Mouse (Mus musculus) embryonic facial prominence, embryonic 12.5 days (tissue): ENCODE results near the gene Gm364. TPM values are rescaled to one million over a fixed set of nuclear protein-coding genes. Genes with fewer than 3 reads are reported as not detected.

Source experiments
- ATAC-seq: fragments of 200-750 bp; cut with Nextera tagmentation; 2 replicates; pipeline ENCODE4 v1.8.0; 2017; ENCODE audit not compliant: insufficient number of reproducible peaks, insufficient read depth, low FRiP score, low TSS enrichment
- H3K27ac ChIP-seq: fragments of 300-500 bp; sonication (generic); 2 replicates; pipeline ENCODE4 v1.5.1; 2016; ENCODE audit warnings: mild to moderate bottlenecking
- H3K27me3 ChIP-seq: fragments of 300-500 bp; sonication (generic); 2 replicates; pipeline ENCODE4 v1.6.1; 2016; ENCODE audit warnings: mild to moderate bottlenecking, moderate library complexity
- H3K36me3 ChIP-seq: fragments of 300-500 bp; sonication (generic); 2 replicates; pipeline ENCODE4 v1.6.1; 2016; ENCODE audit warnings: mild to moderate bottlenecking
- H3K4me1 ChIP-seq: fragments of 300-500 bp; sonication (generic); 2 replicates; pipeline ENCODE4 v1.6.1; 2016
- H3K4me2 ChIP-seq: fragments of 300-500 bp; sonication (generic); replicated peaks from 2 replicates; pipeline ENCODE4 v1.6.1; 2016; ENCODE audit warnings: mild to moderate bottlenecking, moderate library complexity
- H3K4me3 ChIP-seq: fragments of 300-500 bp; sonication (generic); 2 replicates; pipeline ENCODE4 v1.5.1; 2016; ENCODE audit warnings: mild to moderate bottlenecking
- H3K9ac ChIP-seq: fragments of 300-500 bp; sonication (generic); 2 replicates; pipeline ENCODE4 v1.6.1; 2016; ENCODE audit warnings: mild to moderate bottlenecking, moderate library complexity
- H3K9me3 ChIP-seq: fragments of 300-500 bp; sonication (generic); 2 replicates; pipeline ENCODE4 v1.6.1; 2016; ENCODE audit warnings: mild to moderate bottlenecking, moderate library complexity
- WGBS: fragments of 180-500 bp; shearing (Covaris S2); methylation state at CpG from one replicate; pipeline ENCODE4 v1.1.7; 2016; 5-methylcytosine and 5-hydroxymethylcytosine counted together
- polyA plus RNA-seq: library from polyadenylated mRNA; unstranded; fragments of >200 nt; fragmentation: Nextera tagmentation; extraction: Ambion mirVana; gene quantifications from 2 replicates; pipeline ENCODE4 v1.2.1, GENCODE M21; 2016

Gm364 gene
- not detected in 2 replicates for polyA plus RNA-seq

- Histone ChIP-seq H3K27ac (no peak within 1 kb of the TSS), H3K27me3 (no peaks in the 10 kb centered on the region), H3K36me3 (no peaks in the 10 kb centered on the region), H3K4me3 (no peak within 1 kb of the TSS), H3K9ac (no peak within 1 kb of the TSS), H3K4me1 (no peaks in the 10 kb centered on the region), H3K4me2 (no peak within 1 kb of the TSS), H3K9me3 (no peaks in the 10 kb centered on the region)
- ATAC-seq: no peak
- WGBS: 89% methylated on average over 12 of the region's 12 CpGs
Observed at GRCm38 (mm10) chrX:57408769-57409168, at the start of gene Gm364. Gm364 (plus strand) TSS chrX:57409154.

DNA sequence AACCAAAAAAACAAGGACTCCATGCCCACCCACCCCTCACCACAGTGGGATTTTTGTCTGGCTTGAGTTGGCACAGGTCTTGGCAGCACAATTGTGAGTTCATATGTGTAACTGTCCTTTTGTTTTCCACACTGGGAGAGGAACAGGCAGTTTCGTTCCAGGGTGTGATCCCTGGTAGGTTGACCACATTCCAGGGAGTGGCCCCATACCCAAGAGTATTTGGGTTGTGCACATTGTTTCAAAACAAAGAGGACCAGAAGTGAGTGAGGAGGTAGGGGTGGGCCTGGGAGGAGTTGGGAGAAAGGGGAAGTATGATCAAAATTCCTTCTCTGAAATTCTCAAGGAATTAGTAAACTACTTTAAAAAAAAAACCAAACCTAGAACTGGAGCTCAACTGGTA lies 49.6 kb upstream of the Gm364 start:
- H3K36me3 ChIP-seq: no peaks in the 10 kb centered on the region
- no peaks in the 10 kb centered on the region for H3K9me3 ChIP-seq
- no peak overlapping the region for H3K4me3 ChIP-seq
- no peaks in the 10 kb centered on the region for H3K4me1 ChIP-seq
- no peak overlapping the region for H3K9ac ChIP-seq
- no peak overlapping the region for H3K27ac ChIP-seq
- no peak for ATAC-seq
- no peaks in the 10 kb centered on the region for H3K27me3 ChIP-seq
- no peak overlapping the region for H3K4me2 ChIP-seq
- 65% methylated on average over 1 of the region's 1 CpGs for WGBS

DNA sequence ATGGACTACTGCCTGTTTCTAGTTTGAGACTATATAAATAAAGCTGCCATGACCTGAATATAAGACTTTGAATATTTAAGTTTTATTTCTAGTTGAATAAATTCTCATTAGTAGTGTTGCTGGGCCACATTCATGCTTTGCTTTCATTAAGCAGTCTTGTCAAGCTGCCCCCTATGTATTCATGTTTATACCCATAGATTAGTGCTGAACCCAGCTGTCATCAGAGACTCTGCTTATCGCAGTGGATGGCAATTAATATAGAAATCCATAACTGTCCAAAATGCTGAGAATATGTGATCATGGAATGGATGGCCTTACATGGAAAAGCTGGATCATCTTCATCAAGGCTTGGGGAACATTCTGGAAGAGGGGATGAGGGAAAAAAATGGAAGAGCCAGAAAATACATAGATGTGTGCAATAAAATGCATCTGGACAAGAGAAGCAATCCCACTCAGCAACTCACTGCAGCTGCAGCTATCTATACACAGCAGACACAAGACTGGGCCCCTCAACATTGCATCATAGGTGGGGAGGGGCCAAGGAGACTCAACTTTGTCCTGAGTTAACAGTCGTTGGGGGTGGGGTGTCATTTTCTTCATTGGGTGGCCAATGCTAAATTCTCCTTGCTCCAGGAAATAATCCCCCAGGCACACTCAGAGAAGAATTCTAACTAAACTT lies 43.9 kb upstream of the Gm364 start:
- Histone ChIP-seq H3K9me3 (no peaks in the 10 kb centered on the region), H3K4me1 (no peaks in the 10 kb centered on the region), H3K9ac (no peak overlapping the region), H3K4me3 (no peak overlapping the region), H3K27ac (no peak overlapping the region), H3K27me3 (no peaks in the 10 kb centered on the region), H3K4me2 (no peak overlapping the region), H3K36me3 (no peaks in the 10 kb centered on the region)
- 69% methylated on average over 2 of the region's 2 CpGs for WGBS
- no peak for ATAC-seq

DNA sequence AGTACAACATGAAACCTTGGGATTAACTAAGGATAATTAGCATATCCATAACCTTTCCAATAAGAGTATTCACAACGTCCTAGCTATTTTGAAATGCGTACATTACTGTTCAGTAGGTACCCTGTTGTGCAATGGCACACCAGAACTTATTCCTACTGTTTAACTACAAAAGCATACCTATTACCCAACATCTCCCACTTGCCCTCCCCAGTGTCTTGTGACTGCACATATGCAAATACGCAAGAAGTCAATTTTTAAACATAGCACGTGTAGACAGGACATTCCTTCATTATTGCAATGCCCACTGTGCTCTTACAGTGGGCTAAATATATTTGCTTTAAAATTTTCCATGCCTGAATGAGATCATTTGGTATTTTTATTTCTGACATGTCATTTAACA lies 36.0 kb upstream of the Gm364 start:
- Histone ChIP-seq H3K36me3 (0 out of 2 replicates have a peak, but pooled peaks cover 4% of the 10 kb centered on the region), H3K27ac (no peak overlapping the region), H3K4me2 (no peak overlapping the region), H3K4me3 (no peak overlapping the region), H3K9me3 (no peaks in the 10 kb centered on the region), H3K27me3 (no peaks in the 10 kb centered on the region), H3K4me1 (no peaks in the 10 kb centered on the region), H3K9ac (no peak overlapping the region)
- WGBS: 79% methylated on average over 4 of the region's 4 CpGs
- no peak for ATAC-seq

DNA sequence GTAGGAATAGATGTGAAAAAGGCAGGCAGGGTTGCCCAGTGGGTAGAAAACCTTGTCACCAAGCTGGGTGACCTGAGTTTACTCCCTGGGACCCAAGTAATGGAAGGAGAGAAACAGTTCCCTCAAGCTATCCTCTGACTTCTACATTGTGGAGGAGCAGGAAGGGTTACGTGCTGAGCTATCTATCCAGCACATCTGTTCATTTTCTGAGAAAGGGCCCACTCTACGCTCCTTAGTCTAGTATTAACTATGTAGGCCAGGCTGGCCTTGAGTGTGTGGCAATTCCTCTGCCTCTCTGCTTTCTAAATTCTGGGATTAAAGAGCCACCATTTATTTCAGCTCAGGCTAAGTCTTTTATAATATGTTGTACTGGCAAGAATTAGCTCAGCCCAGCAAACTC lies 35.4 kb upstream of the Gm364 start:
- Histone ChIP-seq H3K9ac (no peak overlapping the region), H3K4me2 (no peak overlapping the region), H3K27me3 (no peaks in the 10 kb centered on the region), H3K4me1 (no peaks in the 10 kb centered on the region), H3K4me3 (no peak overlapping the region), H3K9me3 (no peaks in the 10 kb centered on the region), H3K36me3 (0 out of 2 replicates have a peak, but pooled peaks cover 6% of the 10 kb centered on the region), H3K27ac (no peak overlapping the region)
- WGBS: 90% methylated on average over 2 of the region's 2 CpGs
- no peak for ATAC-seq

DNA sequence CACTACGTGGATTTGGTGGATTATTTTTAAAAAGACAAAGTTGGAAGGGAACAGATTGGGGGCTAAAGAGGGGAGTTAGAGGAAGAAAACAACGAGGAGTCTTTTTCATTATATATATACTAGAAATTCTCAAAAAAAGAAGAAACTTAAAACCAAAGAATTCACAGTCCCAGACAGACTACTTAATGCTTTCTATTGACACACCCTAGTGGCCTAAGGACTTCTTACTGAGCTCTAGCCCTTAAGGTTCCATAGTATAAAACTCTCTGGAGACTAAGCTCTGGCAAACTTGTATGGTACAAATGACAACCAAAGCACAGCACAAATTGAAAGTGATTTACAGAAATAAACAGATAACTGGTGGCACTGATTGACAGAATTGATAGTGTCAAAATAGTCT lies 34.9 kb upstream of the Gm364 start:
- Histone ChIP-seq H3K36me3 (0 out of 2 replicates have a peak, but pooled peaks cover 10% of the 10 kb centered on the region), H3K27ac (no peak overlapping the region), H3K4me2 (no peak overlapping the region), H3K9ac (no peak overlapping the region), H3K9me3 (no peaks in the 10 kb centered on the region), H3K4me3 (no peak overlapping the region), H3K4me1 (no peaks in the 10 kb centered on the region), H3K27me3 (no peaks in the 10 kb centered on the region)
- ATAC-seq: no peak
- 80% methylated on average over 2 of the region's 2 CpGs for WGBS

GRCm38 (mm10) chrX:57377096-57377495 lies 31.9 kb upstream of the Gm364 start:
- H3K27ac ChIP-seq: no peak overlapping the region
- peaks cover 20% of the 10 kb centered on the region; the same call in 1 of the 2 replicates for H3K36me3 ChIP-seq
- H3K9ac ChIP-seq: no peak overlapping the region
- no peak for ATAC-seq
- H3K4me3 ChIP-seq: no peak overlapping the region
- H3K4me1 ChIP-seq: no peaks in the 10 kb centered on the region
- H3K9me3 ChIP-seq: no peaks in the 10 kb centered on the region
- WGBS: 85% methylated on average over 3 of the region's 3 CpGs
- no peaks in the 10 kb centered on the region for H3K27me3 ChIP-seq
- H3K4me2 ChIP-seq: no peak overlapping the region

- Histone ChIP-seq H3K9ac (no peak overlapping the region), H3K9me3 (no peaks in the 10 kb centered on the region), H3K4me3 (no peak overlapping the region), H3K4me1 (no peaks in the 10 kb centered on the region), H3K4me2 (no peak overlapping the region), H3K27ac (no peak overlapping the region), H3K36me3 (peaks cover 21% of the 10 kb centered on the region; the same call in 1 of the 2 replicates), H3K27me3 (no peaks in the 10 kb centered on the region)
- no peak for ATAC-seq
- WGBS: 79% methylated on average over 3 of the region's 3 CpGs
Observed at GRCm38 (mm10) chrX:57378579-57378978, 30.4 kb upstream of the Gm364 start.

DNA sequence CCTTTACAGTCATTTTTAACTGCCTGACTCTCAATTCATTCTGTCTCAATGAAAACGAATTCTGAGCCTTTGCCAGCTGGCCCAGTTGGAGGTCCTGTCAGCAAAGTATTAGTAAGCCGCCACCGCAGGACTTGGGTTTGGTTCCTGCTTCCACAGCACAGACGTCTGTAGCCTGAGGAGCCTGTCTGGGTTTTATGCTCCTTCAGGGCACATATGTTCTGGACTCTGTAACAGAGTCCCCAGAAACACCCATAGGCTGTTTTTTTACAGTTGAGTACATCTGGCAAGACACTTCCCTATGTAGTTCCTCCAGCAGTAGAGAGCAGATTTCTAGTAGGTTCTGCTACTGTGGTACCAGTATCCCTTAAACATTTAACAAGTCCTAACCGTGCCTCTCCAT lies 28.0 kb upstream of the Gm364 start:
- no peak overlapping the region for H3K4me2 ChIP-seq
- no peaks in the 10 kb centered on the region for H3K9me3 ChIP-seq
- ATAC-seq: no peak
- no peaks in the 10 kb centered on the region for H3K27me3 ChIP-seq
- H3K4me3 ChIP-seq: no peak overlapping the region
- no peak overlapping the region for H3K27ac ChIP-seq
- no peaks in the 10 kb centered on the region for H3K4me1 ChIP-seq
- WGBS: 76% methylated on average over 5 of the region's 5 CpGs
- H3K36me3 ChIP-seq: peaks cover 30% of the 10 kb centered on the region; the same call in 1 of the 2 replicates
- no peak overlapping the region for H3K9ac ChIP-seq

DNA sequence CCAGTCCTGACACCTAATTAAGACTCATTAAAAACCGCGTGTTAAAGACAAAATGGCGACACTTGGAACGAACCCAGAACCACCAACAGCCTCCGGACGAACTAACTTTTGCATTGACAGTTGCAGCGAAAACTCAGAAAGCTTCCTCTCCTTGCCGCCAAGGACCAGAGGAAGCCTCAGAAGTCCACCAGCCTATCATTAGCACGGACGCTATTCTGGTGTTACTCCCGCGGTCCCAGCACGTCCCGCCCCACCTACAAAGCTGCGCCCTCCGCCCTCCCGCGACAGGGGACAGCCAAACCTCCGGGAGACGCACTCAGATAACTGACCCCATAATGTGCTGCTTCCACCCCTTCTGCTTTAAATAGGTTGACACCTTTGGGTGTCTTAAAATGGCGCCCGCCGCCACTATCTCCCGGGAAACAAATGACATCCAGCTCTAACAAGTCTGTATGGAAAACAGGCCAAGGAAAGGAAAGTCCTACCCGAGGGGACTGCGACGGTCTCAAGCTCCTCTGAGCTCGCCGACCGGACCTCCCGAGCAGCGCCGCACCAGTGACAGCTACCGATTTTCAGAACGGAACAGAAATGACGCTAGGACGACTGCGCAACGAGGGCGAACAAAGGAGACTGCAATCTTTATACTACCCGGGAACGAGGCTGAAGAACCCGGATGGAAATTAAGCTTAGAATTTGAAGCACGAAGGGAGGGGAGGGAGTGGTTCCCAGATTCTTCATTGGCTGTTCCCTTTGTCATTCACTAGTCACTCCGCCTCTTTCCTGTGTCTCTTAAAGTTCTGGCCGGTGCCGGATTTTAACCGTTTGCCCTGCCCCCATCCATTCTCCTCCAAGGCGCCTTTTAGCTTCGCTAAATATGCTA lies 16.3 kb upstream of the Gm364 start, which contains the start of gene Rbmx:
TSS of gene Rbmx (minus strand) at position 670 of the 880 bp plus-strand sequence.
- H3K9ac ChIP-seq: peak within 1 kb of the TSS; percentile 72
- 18% methylated on average over 50 of the region's 50 CpGs for WGBS
- no peaks in the 10 kb centered on the region for H3K27me3 ChIP-seq
- no peaks in the 10 kb centered on the region for H3K4me1 ChIP-seq
- peak within 1 kb of the TSS; percentile 55 for H3K4me3 ChIP-seq
- ATAC-seq: peak; percentile 91
- peaks cover 9% of the 10 kb centered on the region for H3K36me3 ChIP-seq
- peak within 1 kb of the TSS; percentile 93 for H3K27ac ChIP-seq
- peak within 1 kb of the TSS; percentile 48 for H3K4me2 ChIP-seq
- no peaks in the 10 kb centered on the region for H3K9me3 ChIP-seq

- Histone ChIP-seq H3K9ac (no peak overlapping the region), H3K4me1 (no peaks in the 10 kb centered on the region), H3K9me3 (no peaks in the 10 kb centered on the region), H3K27me3 (no peaks in the 10 kb centered on the region), H3K4me2 (peak overlapping the region; percentile 32), H3K36me3 (peaks cover 9% of the 10 kb centered on the region), H3K4me3 (no peak overlapping the region), H3K27ac (no peak overlapping the region)
- 35% methylated on average over 7 of the region's 7 CpGs for WGBS
- no peak for ATAC-seq
Observed at GRCm38 (mm10) chrX:57393412-57393811, 15.5 kb upstream of the Gm364 start.

GRCm38 (mm10) chrX:57401388-57401787 lies 7.6 kb upstream of the Gm364 start:
- Histone ChIP-seq H3K27ac (no peak overlapping the region), H3K27me3 (no peaks in the 10 kb centered on the region), H3K4me3 (no peak overlapping the region), H3K4me2 (no peak overlapping the region), H3K4me1 (no peaks in the 10 kb centered on the region), H3K9me3 (no peaks in the 10 kb centered on the region), H3K9ac (no peak overlapping the region), H3K36me3 (no peaks in the 10 kb centered on the region)
- 83% methylated on average over 1 of the region's 1 CpGs for WGBS
- no peak for ATAC-seq
